Mouse (Mus musculus): ENCODE data around the gene Rap1gap2. TPM values are rescaled to one million over a fixed set of nuclear protein-coding genes. Genes with fewer than 3 reads are reported as not detected.

Gene Rap1gap2
- total RNA-seq, 2 experiments from 2014 or later: 6.2 to 10.7 TPM

GRCm38 (mm10) chr11:74537352-74537751, 73.4 kb downstream of the Rap1gap2 start:
- no peak for DNase-seq

- no peak for DNase-seq
Observed at GRCm38 (mm10) chr11:74536140-74536842, 74.4 kb downstream of the Rap1gap2 start.

- no peak for DNase-seq
Observed at GRCm38 (mm10) chr11:74534380-74534779, 76.3 kb downstream of the Rap1gap2 start.

GRCm38 (mm10) chr11:74533050-74533449, 77.7 kb downstream of the Rap1gap2 start:
- DNase-seq: no peak

GRCm38 (mm10) chr11:74532401-74532800, 78.3 kb downstream of the Rap1gap2 start:
- DNase-seq: no peak

GRCm38 (mm10) chr11:74531725-74532124, 79.0 kb downstream of the Rap1gap2 start:
- DNase-seq: no peak

GRCm38 (mm10) chr11:74529803-74530202, 80.9 kb downstream of the Rap1gap2 start:
- DNase-seq: no peak

- no peak for DNase-seq
Observed at GRCm38 (mm10) chr11:74527555-74527954, 83.2 kb downstream of the Rap1gap2 start.

- DNase-seq: peak; percentile 32
Observed at GRCm38 (mm10) chr11:74526180-74527158, 84.2 kb downstream of the Rap1gap2 start.

GRCm38 (mm10) chr11:74525605-74526004, 85.1 kb downstream of the Rap1gap2 start:
- no peak for DNase-seq

- no peak for DNase-seq
Observed at GRCm38 (mm10) chr11:74525205-74525604, 85.5 kb downstream of the Rap1gap2 start.

- DNase-seq: no peak
Observed at GRCm38 (mm10) chr11:74524050-74524965, 86.4 kb downstream of the Rap1gap2 start.

GRCm38 (mm10) chr11:74523210-74523951, 87.3 kb downstream of the Rap1gap2 start:
- DNase-seq: no peak

GRCm38 (mm10) chr11:74522487-74523209, 88.1 kb downstream of the Rap1gap2 start:
- DNase-seq: peak; percentile 80

GRCm38 (mm10) chr11:74521981-74522486, 88.7 kb downstream of the Rap1gap2 start:
- peak; percentile 30 for DNase-seq

GRCm38 (mm10) chr11:74520201-74520600, 90.5 kb downstream of the Rap1gap2 start:
- no peak for DNase-seq

GRCm38 (mm10) chr11:74516112-74516511, 94.6 kb downstream of the Rap1gap2 start:
- DNase-seq: no peak

- no peak for DNase-seq
Observed at GRCm38 (mm10) chr11:74515046-74515445, 95.7 kb downstream of the Rap1gap2 start.

- DNase-seq: no peak
Observed at GRCm38 (mm10) chr11:74512595-74512994, 98.1 kb downstream of the Rap1gap2 start.

- DNase-seq: no peak
Observed at GRCm38 (mm10) chr11:74506275-74506674, 104.4 kb downstream of the Rap1gap2 start.
